Mouse (Mus musculus): ENCODE measurements around the gene Acap1. TPM values are rescaled to one million over a fixed set of nuclear protein-coding genes. Genes with fewer than 3 reads are reported as not detected.

Gene Acap1
- polyA plus RNA-seq, 1 experiment from 2014 or later = 0.48 TPM

- no peak overlapping the region for H3K4me3 ChIP-seq (replicated peaks)
- ATAC-seq = no peak
- H3K27ac ChIP-seq = no peak overlapping the region
- H3K9ac ChIP-seq (replicated peaks) = no peak overlapping the region
- H3K9me3 ChIP-seq = no peaks in the 10 kb centered on the region
- H3K4me2 ChIP-seq (replicated peaks) = no peak overlapping the region
- H3K27me3 ChIP-seq = no peaks in the 10 kb centered on the region
- 81% methylated on average over 4 of the region's 4 CpGs for WGBS
- H3K4me1 ChIP-seq (replicated peaks) = no peaks in the 10 kb centered on the region
- no peaks in the 10 kb centered on the region for H3K36me3 ChIP-seq
These were observed 3.9 kb downstream of the Acap1 start for GRCm38 (mm10) chr11:69891482-69891881.

DNA sequence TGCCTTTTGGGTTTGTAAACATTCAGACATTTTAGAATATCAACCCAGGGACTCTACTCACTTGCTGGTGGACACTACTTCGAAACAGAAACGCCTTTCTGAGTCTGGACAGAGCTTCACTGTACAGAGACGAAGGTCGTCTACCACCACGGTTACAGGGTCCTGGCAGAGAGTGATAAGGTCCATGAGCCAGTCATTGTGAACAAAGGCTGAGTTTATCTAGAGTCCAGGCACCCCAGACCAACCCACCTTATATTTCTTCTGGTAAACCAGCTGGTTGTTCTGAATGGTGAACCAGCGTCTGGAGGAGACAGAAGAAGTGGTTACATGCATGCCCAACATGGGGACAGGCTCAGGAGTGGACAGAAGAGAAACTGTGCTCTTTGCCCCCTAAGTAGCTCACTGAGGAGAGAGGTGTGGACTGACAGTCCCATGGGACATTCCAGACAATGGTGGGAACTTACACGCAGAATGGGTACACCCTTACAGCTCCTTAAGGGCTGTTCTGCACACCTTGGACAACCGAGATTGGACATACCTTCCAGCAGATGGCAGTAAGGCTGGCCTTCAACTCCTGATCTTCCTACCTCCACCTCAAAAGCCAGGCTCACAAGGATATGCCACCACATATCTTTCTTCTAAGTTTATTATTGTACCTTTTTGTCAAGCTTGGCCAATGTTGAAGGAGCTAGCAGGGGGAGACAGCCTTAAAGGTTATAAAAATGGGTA, 8.3 kb downstream of the Acap1 start:
- no peak overlapping the region for H3K4me3 ChIP-seq (replicated peaks)
- no peaks in the 10 kb centered on the region for H3K9me3 ChIP-seq
- no peak overlapping the region for H3K9ac ChIP-seq (replicated peaks)
- peaks cover 7% of the 10 kb centered on the region; the same call in 1 of the 2 replicates for H3K27me3 ChIP-seq
- H3K27ac ChIP-seq = no peak overlapping the region
- no peaks in the 10 kb centered on the region for H3K36me3 ChIP-seq
- no peak overlapping the region for H3K4me2 ChIP-seq (replicated peaks)
- 77% methylated on average over 8 of the region's 8 CpGs for WGBS
- ATAC-seq = no peak
- no peaks in the 10 kb centered on the region for H3K4me1 ChIP-seq (replicated peaks)

DNA sequence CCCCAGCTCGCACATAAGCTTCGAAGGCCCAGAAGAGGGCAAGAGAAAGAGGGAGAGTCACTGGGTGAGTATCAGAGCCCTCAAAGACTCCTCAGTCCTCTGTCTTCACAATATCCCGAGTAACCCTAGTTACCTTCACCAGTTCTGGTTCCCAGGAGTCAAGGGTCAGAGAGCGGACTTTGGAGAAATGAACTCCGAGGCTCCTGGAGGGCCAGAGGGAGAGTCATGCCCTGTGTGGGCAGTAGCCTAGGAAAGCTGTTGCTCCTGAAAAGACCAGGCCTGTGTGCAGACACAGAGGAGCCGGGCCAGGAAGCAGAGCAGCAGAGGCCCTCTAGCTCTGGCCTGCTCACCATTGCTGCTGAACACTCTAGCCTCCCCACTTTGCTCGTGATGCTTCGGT, 10.7 kb downstream of the Acap1 start:
- Histone ChIP-seq H3K9ac (replicated peaks) (no peak overlapping the region), H3K9me3 (no peaks in the 10 kb centered on the region), H3K4me2 (replicated peaks) (no peak overlapping the region), H3K27ac (no peak overlapping the region), H3K4me1 (replicated peaks) (peaks cover 15% of the 10 kb centered on the region), H3K36me3 (no peaks in the 10 kb centered on the region), H3K4me3 (replicated peaks) (no peak overlapping the region), H3K27me3 (peaks cover 21% of the 10 kb centered on the region)
- 85% methylated on average over 8 of the region's 8 CpGs for WGBS
- ATAC-seq = no peak

DNA sequence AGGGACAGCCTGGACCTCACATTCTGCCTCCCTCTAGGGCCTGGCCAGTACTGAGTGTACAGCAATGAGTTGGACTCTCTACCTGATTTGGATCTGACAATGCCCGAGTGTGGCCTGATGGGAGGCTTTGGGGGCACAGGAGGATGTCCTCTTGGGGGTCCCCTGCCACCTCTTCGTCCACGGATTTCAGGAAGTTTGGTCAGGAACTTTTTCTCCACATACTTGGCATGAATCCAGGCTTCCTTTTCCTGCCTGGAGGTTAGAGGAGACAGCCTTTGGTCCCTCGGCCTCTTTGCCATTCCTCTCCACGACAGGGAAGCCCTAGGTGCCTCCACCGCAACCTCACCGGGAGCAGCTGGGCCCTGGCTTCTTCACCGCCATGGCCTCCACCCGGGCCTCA, 11.1 kb downstream of the Acap1 start:
- Histone ChIP-seq H3K9me3 (no peaks in the 10 kb centered on the region), H3K27me3 (peaks cover 25% of the 10 kb centered on the region), H3K4me3 (replicated peaks) (no peak overlapping the region), H3K4me2 (replicated peaks) (no peak overlapping the region), H3K27ac (no peak overlapping the region), H3K9ac (replicated peaks) (no peak overlapping the region), H3K36me3 (no peaks in the 10 kb centered on the region), H3K4me1 (replicated peaks) (peaks cover 15% of the 10 kb centered on the region)
- 83% methylated on average over 9 of the region's 9 CpGs for WGBS
- ATAC-seq = no peak

DNA sequence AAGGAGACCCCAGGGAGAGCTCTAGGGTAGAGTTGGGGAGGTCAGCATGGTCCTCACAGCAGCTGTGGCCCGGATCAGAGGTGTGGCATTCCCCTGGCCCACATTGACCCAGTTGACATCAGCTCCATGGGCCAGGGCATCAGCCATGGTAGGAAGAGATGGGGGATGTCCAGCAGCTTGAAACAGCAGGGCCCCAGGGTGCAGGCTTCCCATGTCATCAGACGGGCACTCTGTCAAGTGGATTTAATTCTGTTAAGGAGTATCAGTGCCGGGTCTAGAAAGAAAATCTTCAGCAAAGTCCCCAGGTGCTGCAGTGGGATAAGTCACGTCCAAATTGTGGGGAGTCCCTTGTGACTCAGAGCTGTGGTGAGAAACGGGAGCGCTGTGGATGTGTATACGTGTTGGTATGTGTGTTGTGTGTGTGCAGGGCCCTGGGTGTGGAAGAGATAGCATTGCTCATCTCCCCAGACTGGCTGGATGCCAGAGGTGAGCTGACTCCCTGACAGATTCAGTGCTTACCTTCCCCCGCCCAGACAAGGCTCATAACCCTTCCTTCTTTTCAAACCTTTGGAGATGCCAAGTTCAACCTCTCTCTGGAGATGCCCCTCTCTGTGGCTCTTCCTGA, 11.7 kb downstream of the Acap1 start:
- H3K9ac ChIP-seq (replicated peaks) = no peak overlapping the region
- H3K4me2 ChIP-seq (replicated peaks) = no peak overlapping the region
- no peak overlapping the region for H3K4me3 ChIP-seq (replicated peaks)
- ATAC-seq = no peak
- 90% methylated on average over 8 of the region's 8 CpGs for WGBS
- H3K27me3 ChIP-seq = peaks cover 25% of the 10 kb centered on the region
- H3K4me1 ChIP-seq (replicated peaks) = peaks cover 18% of the 10 kb centered on the region
- H3K36me3 ChIP-seq = no peaks in the 10 kb centered on the region
- H3K9me3 ChIP-seq = no peaks in the 10 kb centered on the region
- no peak overlapping the region for H3K27ac ChIP-seq

- Histone ChIP-seq H3K4me3 (replicated peaks) (no peak overlapping the region), H3K4me1 (replicated peaks) (peaks cover 22% of the 10 kb centered on the region), H3K27ac (no peak overlapping the region), H3K27me3 (peaks cover 25% of the 10 kb centered on the region), H3K36me3 (no peaks in the 10 kb centered on the region), H3K9me3 (no peaks in the 10 kb centered on the region), H3K4me2 (replicated peaks) (no peak overlapping the region), H3K9ac (replicated peaks) (no peak overlapping the region)
- no peak for ATAC-seq
- whole genome bisulfite sequencing = 64% methylated on average over 4 of the region's 4 CpGs
These were observed 12.3 kb downstream of the Acap1 start for GRCm38 (mm10) chr11:69883066-69883465.

- H3K9me3 ChIP-seq = no peaks in the 10 kb centered on the region
- peak overlapping the region; percentile 44 for H3K4me3 ChIP-seq (replicated peaks)
- no peak overlapping the region for H3K27ac ChIP-seq
- no peak overlapping the region for H3K9ac ChIP-seq (replicated peaks)
- H3K4me2 ChIP-seq (replicated peaks) = peak overlapping the region; percentile 65
- H3K36me3 ChIP-seq = no peaks in the 10 kb centered on the region
- 60% methylated on average over 21 of the region's 21 CpGs for WGBS
- no peak for ATAC-seq
- peaks cover 32% of the 10 kb centered on the region for H3K4me1 ChIP-seq (replicated peaks)
- peaks cover 25% of the 10 kb centered on the region for H3K27me3 ChIP-seq
These were observed 13.3 kb downstream of the Acap1 start for GRCm38 (mm10) chr11:69881787-69882670.

- peaks cover 34% of the 10 kb centered on the region for H3K4me1 ChIP-seq (replicated peaks)
- under 1% methylated on average over 46 of the region's 46 CpGs for WGBS
- peak within 1 kb of the TSS; percentile 44 for H3K4me3 ChIP-seq (replicated peaks)
- H3K27ac ChIP-seq = no peak within 1 kb of the TSS
- no peaks in the 10 kb centered on the region for H3K36me3 ChIP-seq
- H3K27me3 ChIP-seq = peaks cover 25% of the 10 kb centered on the region
- peak within 1 kb of the TSS; percentile 61 for H3K9ac ChIP-seq (replicated peaks)
- ATAC-seq = peak; percentile 80
- H3K9me3 ChIP-seq = no peaks in the 10 kb centered on the region
- peak within 1 kb of the TSS; percentile 65 for H3K4me2 ChIP-seq (replicated peaks)
These were observed 14.3 kb downstream of the Acap1 start, which contains the start of gene Kctd11 for GRCm38 (mm10) chr11:69880853-69881603. Gene Kctd11, minus strand, starts transcription at chr11:69881406.

GRCm38 (mm10) chr11:69880506-69880852, 14.9 kb downstream of the Acap1 start:
- Histone ChIP-seq H3K4me1 (replicated peaks) (peaks cover 34% of the 10 kb centered on the region), H3K36me3 (no peaks in the 10 kb centered on the region), H3K4me3 (replicated peaks) (peak overlapping the region; percentile 44), H3K9ac (replicated peaks) (peak overlapping the region; percentile 61), H3K4me2 (replicated peaks) (peak overlapping the region; percentile 65), H3K9me3 (no peaks in the 10 kb centered on the region), H3K27ac (no peak overlapping the region), H3K27me3 (peaks cover 25% of the 10 kb centered on the region)
- ATAC-seq = peak; percentile 35
- under 1% methylated on average over 18 of the region's 18 CpGs for WGBS

DNA sequence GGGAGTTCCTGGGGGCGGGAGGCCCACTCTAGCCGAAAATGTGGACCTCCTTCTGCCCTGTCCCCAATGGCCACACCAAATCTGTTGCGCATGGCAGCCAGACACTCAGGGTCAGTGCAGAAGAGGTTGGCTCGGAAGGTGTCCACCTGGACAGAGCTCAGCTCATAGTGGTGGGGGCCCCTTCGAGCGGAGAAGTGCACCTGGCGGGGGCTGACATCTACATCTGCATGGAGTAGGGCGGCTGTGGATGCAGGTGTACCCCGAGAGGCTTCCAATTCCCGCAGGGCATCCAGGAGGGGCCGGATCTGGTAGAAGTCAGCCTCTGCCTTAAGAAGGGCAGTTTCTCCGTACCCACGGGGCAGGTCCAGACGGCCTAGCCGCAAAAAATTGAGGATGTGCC, 15.6 kb downstream of the Acap1 start:
- H3K27ac ChIP-seq = no peak overlapping the region
- peaks cover 25% of the 10 kb centered on the region for H3K27me3 ChIP-seq
- H3K4me3 ChIP-seq (replicated peaks) = 0 out of 2 replicates have a peak overlapping the region, but pooled peaks have one; percentile 3
- no peaks in the 10 kb centered on the region for H3K9me3 ChIP-seq
- H3K4me1 ChIP-seq (replicated peaks) = peaks cover 34% of the 10 kb centered on the region
- 59% methylated on average over 15 of the region's 15 CpGs for WGBS
- H3K4me2 ChIP-seq (replicated peaks) = peak overlapping the region; percentile 65; the same call in 1 of the 2 replicates
- ATAC-seq = no peak
- no peak overlapping the region for H3K9ac ChIP-seq (replicated peaks)
- no peaks in the 10 kb centered on the region for H3K36me3 ChIP-seq

- no peak for ATAC-seq
- Histone ChIP-seq H3K4me1 (replicated peaks) (peaks cover 34% of the 10 kb centered on the region), H3K9ac (replicated peaks) (no peak overlapping the region), H3K27ac (no peak overlapping the region), H3K27me3 (peaks cover 25% of the 10 kb centered on the region), H3K4me2 (replicated peaks) (0 out of 2 replicates have a peak overlapping the region, but pooled peaks have one; percentile 2), H3K4me3 (replicated peaks) (no peak overlapping the region), H3K36me3 (no peaks in the 10 kb centered on the region), H3K9me3 (no peaks in the 10 kb centered on the region)
- WGBS = 91% methylated on average over 6 of the region's 6 CpGs
These were observed 16.4 kb downstream of the Acap1 start for GRCm38 (mm10) chr11:69878952-69879351.

Data from midbrain, embryonic 13.5 days (tissue).